Mouse (Mus musculus) heart, postnatal 36 days (tissue): Measurements from ENCODE around the gene Gm21987. TPM values are rescaled to one million over a fixed set of nuclear protein-coding genes. Genes with fewer than 3 reads are reported as not detected.

Experiments used
- DNase-seq, 2 experiments: peaks; one replicate each; pipeline ENCODE4 v3.0.0; 2021 to 2022
- intact Hi-C: fragments of 180-260 bp; cut with DNase I; formaldehyde crosslinking; loops from one replicate; pipeline ENCODE4 v1.15.1; 2025
- total RNA-seq, 2 experiments: library from RNA; stranded (reverse); gene quantifications; 2 replicates each; pipeline ENCODE4 v1.2.3; 2021

The Gm21987 gene
- total RNA-seq, 2 experiments from 2014 or later: not detected

DNA sequence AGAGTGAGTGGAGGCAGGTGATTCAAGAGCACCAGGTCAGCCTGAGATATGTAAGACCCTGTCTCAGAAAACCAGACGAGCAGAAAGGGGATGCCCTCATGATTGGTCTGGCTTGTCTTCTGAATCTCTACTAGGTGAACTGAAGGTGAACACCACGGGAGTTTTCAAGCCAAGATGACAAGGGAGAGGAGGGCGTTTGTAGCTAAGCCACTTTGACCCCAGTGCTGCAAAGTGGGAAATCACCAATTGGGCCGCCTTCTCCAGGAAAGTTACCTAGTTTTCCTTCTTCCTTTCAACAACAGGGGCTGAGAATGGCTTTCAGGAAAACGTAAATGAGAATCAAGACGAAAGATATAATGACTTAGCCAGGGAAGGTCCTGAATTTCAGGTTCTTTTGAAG, 41.9 kb downstream of the Gm21987 start:
- no peak for DNase-seq
- intact Hi-C loops: no loop called here

DNA sequence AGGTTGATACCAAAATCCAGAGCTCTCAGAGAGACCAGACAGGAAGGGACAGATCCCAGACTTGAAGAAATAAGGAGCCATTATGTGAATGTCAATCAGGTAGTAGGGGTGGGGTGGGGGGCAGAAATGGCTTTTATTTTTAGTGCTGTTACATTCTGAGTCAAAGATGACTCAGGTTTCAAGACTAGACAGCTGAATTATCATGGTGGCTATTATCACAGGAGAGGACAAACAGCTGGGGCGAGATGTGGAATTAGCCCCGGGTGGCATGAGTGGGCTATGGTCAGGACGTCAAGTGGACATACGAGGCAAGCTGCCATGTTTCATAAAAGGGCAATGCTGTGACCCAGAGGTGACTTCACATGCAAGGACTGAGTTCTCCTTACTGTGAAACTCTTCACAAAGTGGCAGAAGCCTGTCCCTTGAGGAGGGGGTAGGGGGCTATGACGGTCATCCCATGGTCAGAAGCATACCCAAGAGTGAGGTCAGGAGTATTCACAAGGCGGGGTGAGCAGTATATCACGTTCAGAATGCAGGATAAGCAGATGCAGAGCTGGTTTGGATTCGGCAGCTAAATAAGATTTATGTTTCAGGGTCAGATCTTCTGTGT, 42.5 kb downstream of the Gm21987 start:
- DNase-seq: no peak
- intact Hi-C loops: no loop called here

DNA sequence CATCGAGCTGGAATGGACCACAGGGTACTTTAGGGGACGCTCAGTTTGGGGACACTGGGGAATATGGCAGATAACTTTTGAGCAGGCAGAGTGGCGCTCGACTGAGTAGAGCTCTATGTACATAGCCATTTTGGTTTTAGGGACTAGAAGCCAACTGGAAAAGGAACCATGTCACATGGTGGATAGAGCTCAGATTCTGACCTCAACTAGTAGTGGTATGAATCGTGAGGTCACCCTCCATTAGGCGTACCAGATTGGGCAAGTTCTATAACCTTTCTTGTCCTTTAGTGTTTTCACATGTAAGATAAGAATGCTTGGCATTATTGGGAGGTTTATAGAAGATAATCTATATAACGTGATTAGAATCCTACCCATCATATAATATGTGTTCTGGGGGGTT, 43.5 kb downstream of the Gm21987 start:
- intact Hi-C loops: loop anchor here (5.0 kb wide), 1 partner anchor 62 kb away; the partner anchor contains the start of gene Adprh

DNA sequence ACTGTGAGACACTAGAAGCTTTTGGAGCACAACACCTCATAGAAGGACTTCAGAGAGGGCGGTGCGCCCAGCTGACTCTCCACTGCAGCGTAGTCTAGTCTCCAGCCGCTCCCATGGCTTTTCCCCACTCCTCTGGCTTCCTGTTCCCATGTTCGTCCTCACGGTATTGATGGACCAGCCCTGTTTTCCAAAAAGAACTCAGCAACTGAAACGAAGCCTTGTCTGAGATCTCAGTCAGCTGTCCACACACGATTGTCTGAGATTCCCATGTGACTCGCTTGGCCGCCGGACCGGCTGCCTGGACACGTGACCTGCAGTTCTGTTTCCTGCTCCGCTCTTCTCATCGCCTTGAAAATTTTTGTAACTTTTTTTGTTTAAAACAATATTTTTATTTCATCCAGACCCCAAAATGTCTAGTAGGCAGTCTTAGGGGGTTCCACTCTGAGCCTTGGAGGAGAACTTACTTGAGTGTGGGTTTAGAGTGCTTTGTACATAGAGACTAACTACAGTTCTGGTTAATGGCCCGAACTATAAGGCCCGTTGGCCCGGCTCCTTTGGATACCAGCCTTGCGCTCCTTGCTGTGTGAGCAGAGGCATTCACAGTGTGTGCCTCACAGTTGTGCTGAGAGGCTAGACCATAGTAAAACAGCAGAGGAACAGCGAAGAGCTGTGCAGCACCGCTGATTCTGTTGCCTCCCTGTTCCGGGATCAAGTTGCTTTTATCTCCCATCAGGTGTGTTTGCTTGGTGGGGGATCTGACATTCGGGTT, 45.5 kb downstream of the Gm21987 start:
- peak; percentile 72 to 80 for DNase-seq
- intact Hi-C loops: loop anchor here (5.0 kb wide), 1 partner anchor 60 kb away; the partner anchor contains the start of gene Adprh

More for the DNA sequence above, 43.5 kb downstream of the Gm21987 start:
- DNase-seq: no peak

DNA sequence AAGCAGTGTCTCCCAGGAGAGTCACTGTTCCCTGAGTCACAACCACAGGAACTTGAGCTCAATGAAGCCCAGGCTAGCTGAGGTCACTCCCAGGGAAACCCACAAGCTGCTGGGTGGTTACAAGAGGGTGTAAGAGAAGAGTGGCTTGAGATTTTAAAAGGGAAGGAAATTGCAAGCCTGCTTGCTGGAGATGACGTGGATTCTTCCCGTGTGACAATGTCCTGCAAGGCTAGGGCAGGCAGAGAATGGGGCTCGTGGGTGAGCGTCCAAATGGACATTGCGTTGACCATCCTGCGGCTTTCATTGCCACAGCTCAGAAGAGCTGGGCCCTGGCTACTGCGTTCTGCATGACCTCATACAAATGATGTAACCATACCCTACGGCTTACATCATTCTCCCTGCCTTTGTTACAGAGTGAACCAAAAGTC, 47.4 kb downstream of the Gm21987 start:
- no peak for DNase-seq
- intact Hi-C loops: loop anchor here (2.0 to 5.0 kb wide), 2 partner anchors 35 to 58 kb away; partner anchors contain the start of gene Adprh

DNA sequence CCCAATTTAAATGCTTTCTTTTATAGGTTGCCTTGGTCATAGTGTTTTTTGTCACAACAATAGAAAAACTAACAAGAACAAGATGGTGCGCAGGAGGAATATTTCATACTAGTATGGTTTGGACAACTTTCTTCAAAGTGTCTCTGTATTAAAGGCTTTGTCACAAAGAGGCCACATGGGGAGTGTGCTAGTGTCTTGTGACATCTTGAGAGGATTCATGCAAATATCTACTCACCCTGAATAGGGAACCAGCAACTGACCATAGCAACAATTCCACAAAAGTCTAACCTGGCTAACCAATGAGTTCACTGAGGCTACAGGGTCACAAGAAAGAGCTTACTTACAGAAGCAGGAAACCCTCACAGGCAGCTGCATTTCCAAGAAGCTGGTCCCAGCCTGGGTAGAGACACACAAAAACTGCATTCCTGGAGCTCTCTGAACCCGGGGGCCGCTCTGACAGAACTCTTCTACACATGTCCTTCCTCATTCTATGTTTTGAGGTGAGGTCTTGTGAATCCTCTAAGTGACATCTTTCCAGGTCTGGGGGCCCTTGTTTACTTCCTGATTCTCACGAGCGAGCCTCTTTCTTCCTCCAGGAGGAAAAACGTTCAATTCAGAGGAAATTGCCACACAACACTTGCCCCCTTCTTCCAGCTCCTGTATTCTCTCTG, 48.4 kb downstream of the Gm21987 start:
- DNase-seq: no peak
- intact Hi-C loops: loop anchor here (2.0 kb wide), 1 partner anchor 34 kb away; no protein-coding TSS in a partner anchor

DNA sequence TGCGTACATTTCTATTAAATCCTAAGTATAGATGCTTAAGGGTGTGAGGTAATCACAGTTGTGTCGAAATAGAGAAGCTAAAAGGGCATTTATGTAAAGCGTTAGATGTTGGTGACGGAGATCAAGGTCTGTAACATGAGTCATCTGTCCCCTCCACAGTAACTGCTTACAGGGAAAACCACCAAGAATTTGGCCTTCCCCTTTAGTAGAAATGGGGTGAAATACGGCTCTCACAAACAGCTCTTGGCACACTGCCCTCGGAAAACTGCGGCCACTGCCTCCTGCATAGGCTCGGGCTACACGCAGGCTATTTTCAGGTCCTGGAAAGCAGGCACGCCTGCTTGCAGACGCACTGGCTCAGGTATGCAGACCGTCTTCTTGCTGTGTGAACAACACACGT, 49.3 kb downstream of the Gm21987 start:
- intact Hi-C loops: no loop called here
- DNase-seq: peak; percentile 60 to 65

DNA sequence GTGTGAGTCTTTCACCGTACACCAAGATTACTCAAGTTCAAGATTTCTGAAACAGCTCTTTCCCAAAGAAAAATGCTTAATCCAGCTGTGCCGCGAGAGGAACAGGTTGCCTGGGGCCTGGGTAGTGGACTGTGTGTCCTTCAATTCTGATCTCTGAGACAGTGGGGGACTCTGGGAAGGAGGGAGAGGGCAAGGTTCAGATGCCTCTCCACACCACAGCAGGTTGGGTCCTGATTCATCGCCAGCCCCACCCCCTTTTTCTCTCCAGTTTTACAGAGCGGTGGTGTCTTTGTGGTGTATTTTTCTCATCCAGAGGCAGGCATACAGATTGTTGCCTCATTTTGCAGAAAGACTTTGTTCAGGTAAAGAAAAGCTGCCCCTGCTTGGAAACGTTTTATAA, 51.4 kb downstream of the Gm21987 start:
- intact Hi-C loops: no loop called here

DNA sequence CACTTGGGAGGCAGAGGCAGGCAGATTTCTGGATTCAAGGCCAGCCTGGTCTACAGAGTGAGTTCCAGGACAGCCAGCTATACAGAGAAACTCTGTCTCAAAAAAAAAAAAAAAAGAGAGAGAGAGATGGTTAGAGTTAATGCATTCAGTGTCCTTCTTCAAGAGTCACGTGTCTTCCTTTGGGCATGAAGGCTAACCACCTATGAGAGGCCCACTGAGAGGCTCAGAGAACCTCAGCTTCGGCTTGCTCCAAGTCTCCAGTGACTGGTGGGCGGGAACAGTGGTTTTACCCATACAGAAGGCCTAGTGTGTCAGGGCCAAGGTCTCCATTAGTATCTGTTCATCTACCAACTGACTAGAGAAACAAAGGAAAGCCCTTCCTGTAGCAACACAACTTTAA, 52.2 kb downstream of the Gm21987 start:
- intact Hi-C loops: no loop called here

More for the DNA sequence above, 51.4 kb downstream of the Gm21987 start:
- no peak for DNase-seq

DNA sequence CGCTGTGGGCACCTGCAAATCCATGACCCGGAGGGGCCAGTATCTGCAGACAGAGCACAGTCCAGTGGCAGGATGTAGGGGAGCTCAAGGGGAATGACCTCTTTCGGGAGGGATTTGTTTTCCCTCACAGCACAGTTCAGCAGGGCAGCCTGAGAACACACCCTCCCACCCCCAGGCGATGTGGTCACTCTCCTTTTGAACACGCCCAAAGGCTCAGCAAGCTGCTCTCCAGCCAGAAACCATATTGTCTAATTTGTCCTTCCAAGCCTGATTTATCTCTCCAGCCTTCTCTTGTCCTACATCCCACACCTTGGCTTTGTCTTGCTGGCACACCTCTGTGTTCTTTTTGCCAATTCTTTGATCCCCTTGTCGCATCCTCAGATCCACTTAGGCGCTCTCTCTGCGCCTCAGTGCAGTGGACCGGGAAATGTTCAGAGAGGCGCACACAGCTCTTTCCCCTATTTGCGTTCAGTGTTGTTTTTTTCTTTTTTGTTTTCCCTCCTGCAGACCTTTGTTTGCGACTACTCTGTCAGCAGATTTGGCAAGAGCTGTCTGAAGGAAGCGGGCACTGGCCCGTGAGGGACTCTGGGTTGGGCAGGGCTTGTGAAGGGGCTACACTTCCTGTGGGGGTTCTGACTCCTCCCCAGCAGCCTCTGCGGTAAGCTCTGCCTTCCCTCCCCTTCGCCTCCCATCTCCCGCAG, 52.8 kb downstream of the Gm21987 start:
- intact Hi-C loops: no loop called here
- DNase-seq: peak; percentile 39 to 48

More for the DNA sequence above, 52.2 kb downstream of the Gm21987 start:
- no peak for DNase-seq

DNA sequence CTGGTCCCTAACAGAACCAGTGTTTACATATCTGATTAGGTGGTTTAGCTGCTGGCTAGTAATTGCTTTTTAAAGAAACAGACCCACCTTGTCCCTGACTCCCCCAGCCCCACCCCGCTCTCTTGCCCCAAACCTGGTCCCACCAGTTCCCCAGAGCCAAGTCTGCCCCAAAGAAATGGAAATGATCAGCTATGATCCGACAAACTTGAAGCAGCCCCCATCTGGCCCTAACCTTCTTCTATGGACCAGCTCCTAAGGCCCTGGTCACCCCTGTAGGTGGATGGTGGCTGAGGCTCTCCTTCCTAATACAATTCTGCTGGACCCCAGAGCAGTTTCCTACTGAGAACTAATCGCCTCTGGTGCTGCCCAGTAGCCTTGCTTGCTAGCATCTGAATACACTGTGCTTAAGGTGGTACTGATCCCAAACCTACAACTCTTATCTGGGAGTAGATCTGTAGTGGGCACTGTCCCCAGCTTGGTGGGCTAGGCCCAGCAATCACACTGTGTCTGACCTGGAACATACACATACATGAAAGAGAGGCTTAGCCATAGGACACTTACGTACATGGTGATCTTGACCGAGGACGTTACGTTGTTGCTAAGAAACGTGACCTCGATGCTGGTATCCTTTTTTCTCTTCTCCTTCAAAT, 53.6 kb downstream of the Gm21987 start:
- intact Hi-C loops: no loop called here
- DNase-seq: no peak

DNA sequence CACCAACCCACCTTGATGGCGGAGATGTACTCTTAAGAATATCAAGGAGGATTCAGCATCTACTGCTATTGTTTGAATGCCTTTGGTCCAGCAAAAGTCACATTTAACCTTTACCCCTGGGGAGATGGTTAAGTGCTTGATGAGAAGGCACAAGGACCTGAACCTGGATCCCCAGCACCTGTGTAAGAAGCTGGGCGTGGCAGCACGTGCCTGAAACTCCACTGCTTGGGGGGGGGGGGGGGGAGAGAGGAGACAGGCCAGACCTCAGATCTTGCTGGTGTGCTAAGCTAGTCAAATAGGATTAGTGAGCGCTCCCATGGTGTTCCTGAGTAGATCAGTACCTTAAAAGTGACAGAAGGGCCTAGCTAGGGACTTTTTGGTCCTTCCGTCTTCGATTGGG, 54.6 kb downstream of the Gm21987 start:
- no peak for DNase-seq

DNA sequence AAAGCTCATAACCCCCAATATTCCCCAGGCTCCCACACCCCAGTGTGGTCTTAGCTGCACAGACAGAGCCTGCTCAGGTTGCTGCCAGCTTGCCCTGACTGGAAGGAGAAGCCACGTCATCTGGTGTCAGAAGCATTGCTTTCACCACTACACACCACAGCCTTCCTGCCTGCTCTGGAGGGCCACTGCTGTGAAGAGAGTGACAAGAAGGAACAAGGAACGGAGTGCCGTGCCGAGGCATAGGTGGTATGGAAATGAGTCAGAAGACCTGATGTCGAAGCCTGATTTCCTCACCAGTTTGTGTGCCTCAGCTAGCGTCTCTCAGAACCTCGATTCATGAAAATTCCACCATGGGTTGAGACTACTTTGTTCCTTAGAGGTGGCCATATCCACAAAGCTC, 56.8 kb downstream of the Gm21987 start:
- DNase-seq: no peak
- intact Hi-C loops: no loop called here

More for the DNA sequence above, 54.6 kb downstream of the Gm21987 start:
- intact Hi-C loops: no loop called here

DNA sequence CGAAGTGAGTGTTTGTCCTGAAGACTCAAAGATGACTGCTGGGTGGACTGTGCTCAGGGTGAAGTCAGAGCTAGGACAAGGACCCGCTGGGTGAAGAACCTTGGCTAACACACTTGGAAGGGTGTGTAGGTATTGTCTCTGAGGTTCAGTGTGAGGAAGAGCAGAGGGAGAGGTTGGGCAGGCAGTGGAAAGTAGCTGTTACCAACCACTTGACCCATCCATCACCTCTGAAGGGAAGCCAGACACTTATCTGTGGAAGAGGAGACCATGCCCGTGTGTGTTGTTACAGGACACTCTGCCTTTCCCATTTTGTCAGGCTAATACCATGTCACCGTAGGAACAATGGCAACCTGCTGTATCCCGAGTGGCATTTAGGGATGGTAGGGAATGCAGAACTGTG, 59.5 kb downstream of the Gm21987 start:
- DNase-seq: no peak
- intact Hi-C loops: no loop called here

DNA sequence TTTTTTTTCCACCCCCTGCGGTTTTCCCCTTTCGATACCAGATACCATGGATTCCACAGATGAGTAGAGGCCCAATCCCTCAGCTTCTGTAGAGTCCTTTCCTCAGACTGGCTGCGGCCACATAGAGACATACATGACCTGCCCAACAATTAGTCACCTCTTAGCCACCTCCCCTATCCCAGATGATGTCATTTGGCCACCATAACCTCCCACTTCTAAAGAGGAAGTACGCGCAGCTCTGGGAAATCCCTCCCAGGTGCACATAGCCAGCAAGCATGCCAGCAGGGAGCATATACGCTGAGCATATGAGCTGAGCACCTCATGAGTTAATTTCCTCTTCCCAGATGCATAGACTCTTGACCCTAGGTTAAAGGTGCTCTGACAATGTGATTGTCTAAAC, 59.9 kb downstream of the Gm21987 start:
- DNase-seq: no peak
- intact Hi-C loops: no loop called here

DNA sequence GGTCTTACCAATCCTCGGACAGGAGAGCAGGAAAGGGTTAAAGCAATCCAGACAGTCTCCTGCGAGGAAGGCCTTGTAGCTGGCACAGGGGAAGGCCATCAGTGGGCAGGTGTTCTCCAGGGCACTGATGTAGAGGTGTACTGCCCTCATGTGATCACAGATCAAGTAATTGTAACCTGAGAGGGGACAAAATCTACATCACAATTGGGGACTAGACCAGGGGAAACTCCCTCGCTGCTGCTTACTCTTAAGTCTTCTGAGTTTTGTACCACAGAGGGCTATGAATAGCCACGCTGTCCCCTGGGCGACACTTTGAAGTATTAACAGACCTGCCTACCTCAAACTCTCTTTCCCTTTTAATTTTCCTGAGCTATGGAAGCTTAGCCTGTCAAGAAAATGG, 60.7 kb downstream of the Gm21987 start:
- intact Hi-C loops: no loop called here
- no peak for DNase-seq

DNA sequence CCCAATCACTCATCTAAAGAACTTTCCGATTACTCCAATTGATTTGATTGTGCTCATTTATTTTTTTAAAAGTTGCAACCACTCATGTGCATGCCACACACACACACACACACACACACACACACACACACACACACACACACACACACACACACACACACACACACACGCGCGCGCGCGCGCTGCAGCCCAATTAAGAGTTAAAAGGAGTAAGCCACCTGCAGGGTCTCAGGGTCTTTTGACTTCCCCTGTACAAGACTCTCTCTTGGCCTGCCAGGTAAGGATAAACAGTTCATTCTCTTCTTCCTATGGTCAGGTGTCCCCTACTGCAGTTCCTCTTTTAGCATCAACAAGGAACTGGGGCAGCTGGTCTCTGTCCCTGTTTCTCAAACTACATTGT, 61.6 kb downstream of the Gm21987 start:
- no peak for DNase-seq
- intact Hi-C loops: no loop called here
